Comparison of ENCODE assay signal across 24 mouse cellular contexts in the genomic region with DNA sequence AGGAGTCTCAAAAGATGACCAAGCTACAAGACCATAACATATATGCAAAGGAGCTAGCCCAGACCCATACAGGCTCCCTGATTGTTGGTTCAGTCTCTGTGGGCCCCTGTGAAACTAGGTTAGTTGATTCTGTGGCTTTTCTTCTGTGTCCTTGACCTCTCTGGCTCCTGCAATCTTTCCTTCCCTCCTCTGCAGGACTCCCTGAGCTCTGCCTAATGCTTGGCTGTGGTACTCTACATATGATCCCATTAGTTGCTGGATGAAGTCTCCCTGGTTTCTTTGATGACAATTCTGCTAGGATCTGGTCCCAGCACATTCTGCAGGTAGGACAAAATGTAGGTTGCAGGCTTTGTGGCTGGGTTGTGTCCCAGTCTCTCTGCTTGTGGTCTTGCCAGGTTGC. TPM values are rescaled to one million over a fixed set of nuclear protein-coding genes. Genes with fewer than 3 reads are reported as not detected.
A peak's percentile ranks its signal among the peaks of the same experiment; 100 is the strongest.
DNase-seq lines count a peak whose midpoint lies in the region; TF ChIP-seq lines count a peak whose summit lies in the region.
"Had no signal": no experiment of that assay in that cellular context is flagged by ENCODE, and none has a peak within 500 bp of the region (broad histone marks: within the 10 kb centered on the region; RNA-seq: fewer than 3 reads in every experiment).

No protein-coding gene starts in this region.

- peak; percentile 64 for DNase-seq in heart, adult 11 months
- no peak for DNase-seq in heart, postnatal 10 days
- peak; percentile 14 for DNase-seq in kidney, adult 2 months
- DNase-seq in kidney, postnatal 10 days = no peak
- DNase-seq in 416B (ENCODE audit: low read depth) = peak; percentile 40
- DNase-seq in adrenal gland, adult 18-20 months (ENCODE audit: low spot score in 2 of 2) = no peak
- DNase-seq: adrenal gland, adult 2 months; adrenal gland, adult 8-10 months; adrenal gland, postnatal 10 days; adrenal gland, postnatal 14 days; adrenal gland, postnatal 25 days; adrenal gland, postnatal 36 days; B cell, adult 2 months; cerebellum, adult 11 months; cerebellum, adult 11-12 months; cerebellum, adult 18-20 months; cerebellum, adult 2 months; cerebellum, adult 8-10 months had no signal

- no peak overlapping the region for H3K4me3 ChIP-seq in kidney, adult 2 months (ENCODE audit: insufficient read depth, low read depth, low read length)

- intact Hi-C loops in heart, postnatal 10 days (cut with DNase I) = no loop called here

- H3K27ac ChIP-seq in kidney, adult 2 months (ENCODE audit: insufficient read depth, low read depth, low read length) = 0 out of 2 replicates have a peak overlapping the region, but pooled peaks have one; percentile 44

- H3K4me1 ChIP-seq in kidney, adult 2 months (ENCODE audit: control insufficient read depth, insufficient read depth, low read length) = peaks cover 15% of the 10 kb centered on the region

- H3K36me3 ChIP-seq in kidney, adult 2 months (ENCODE audit: control insufficient read depth, insufficient read depth, low read length) = no peaks in the 10 kb centered on the region
- H3K36me3 ChIP-seq: G1E had no signal

- no peak for TF ChIP-seq POLR2A in kidney, adult 2 months (IDR thresholded peaks at IDR 0.05; ENCODE audit: low read depth, low read length)

- no peak for TF ChIP-seq CTCF in kidney, adult 2 months (conservative IDR thresholded peaks at IDR 0.05; ENCODE audit: insufficient read depth, insufficient read length, low read depth, low read length)

- no peaks in the 10 kb centered on the region for H3K27me3 ChIP-seq in kidney, adult 2 months (replicated peaks; ENCODE audit: control insufficient read depth, insufficient read depth, low read length)
- H3K27me3 ChIP-seq: CH12.LX, Patski had no signal

RNA-seq across cellular contexts. Expression of gene Plau, which starts 15.3 kb away (rescaled TPM):
- total RNA-seq in heart, postnatal 10 days (2021) = 1 to 10 TPM; 8.0 to 8.7 TPM
- polyA plus RNA-seq in kidney, adult 2 months (2012; rRNA removed) = 261 and 276 TPM in 2 replicates
- total RNA-seq in adrenal gland, adult 18-20 months (2021) = 10 to 100 TPM; 20.9 to 29.8 TPM
- total RNA-seq: MEL had no signal
- polyA plus RNA-seq: activated CD4-positive, CD25-positive, alpha-beta regulatory T cell, adult 4 months; CD4-positive, CD25-positive, alpha-beta regulatory T cell, adult 4 months; G1E had no signal

RNA-seq across cellular contexts. Expression of gene Camk2g, which starts 57.9 kb away (rescaled TPM):
- total RNA-seq in heart, postnatal 10 days (2021) = 10 to 100 TPM; 48.5 to 59.8 TPM
- polyA plus RNA-seq in kidney, adult 2 months (2012; rRNA removed) = 15.4 and 16.0 TPM in 2 replicates
- 10 to 100 TPM; 38.2 to 51.8 TPM for total RNA-seq in adrenal gland, adult 18-20 months (2021)

Comparison
In these comparisons a context has a peak if more than half of its experiments do, and no peak if none do; other contexts are left out.
1. DNase-seq: peak in heart, adult 11 months (single experiment), kidney, adult 2 months (single experiment) and 416B (single experiment); none in heart, postnatal 10 days (0 of 2), kidney, postnatal 10 days (single experiment) and adrenal gland, adult 18-20 months (0 of 2).